Mouse (Mus musculus): ENCODE data around the gene Tacc3. TPM values are rescaled to one million over a fixed set of nuclear protein-coding genes. Genes with fewer than 3 reads are reported as not detected.

The Tacc3 gene
- polyA plus RNA-seq, 1 experiment, result 54.1 TPM

- H3K36me3 ChIP-seq (ENCODE audit: control insufficient read depth, insufficient read depth), result no peaks in the 10 kb centered on the region
- no peak overlapping the region for H3K4me2 ChIP-seq (ENCODE audit: low read depth)
- H3K27me3 ChIP-seq (ENCODE audit: control insufficient read depth, insufficient read depth, insufficient read length), result peaks cover 16% of the 10 kb centered on the region
- no peaks in the 10 kb centered on the region for H3K79me2 ChIP-seq (ENCODE audit: control insufficient read depth, insufficient read depth)
- no peak overlapping the region for H3ac ChIP-seq (ENCODE audit: control insufficient read depth, insufficient read length)
- no peak overlapping the region for H3K4me3 ChIP-seq
- TF ChIP-seq POLR2AphosphoS2 (IDR thresholded peaks at IDR 0.05; ENCODE audit: insufficient read length, low read depth) (no peak), TCF3 (IDR thresholded peaks at IDR 0.05; ENCODE audit: insufficient read length, low read depth) (no peak), E2F4 (IDR thresholded peaks at IDR 0.05; ENCODE audit: insufficient read depth) (no peak), USF1 (IDR thresholded peaks at IDR 0.05; ENCODE audit: low read depth) (no peak), MYOG (IDR thresholded peaks at IDR 0.05; ENCODE audit: control insufficient read depth in 1 of 3, insufficient read depth in 1 of 3, insufficient read length in 2 of 3, low read depth in 2 of 3) (no peak), POLR2A (IDR thresholded peaks at IDR 0.05; ENCODE audit: insufficient read length, low read depth) (no peak), REST (IDR thresholded peaks at IDR 0.05; ENCODE audit: insufficient read depth, insufficient read length) (no peak), TCF12 (IDR thresholded peaks at IDR 0.05; ENCODE audit: insufficient read depth, poor library complexity, severe bottlenecking) (no peak), MAX (IDR thresholded peaks at IDR 0.05; ENCODE audit: low read depth) (no peak), SRF (IDR thresholded peaks at IDR 0.05; ENCODE audit: control insufficient read depth, insufficient read length, low read depth) (no peak), CEBPB (IDR thresholded peaks at IDR 0.05; ENCODE audit: insufficient read depth, poor library complexity, severe bottlenecking) (no peak), MYOD1 (IDR thresholded peaks at IDR 0.05; ENCODE audit: control insufficient read depth in 1 of 3, insufficient read length in 2 of 3, low read depth in 2 of 3) (no peak)
Measured at GRCm38 (mm10) chr5:33687142-33687541, 29.2 kb downstream of the Tacc3 start.

GRCm38 (mm10) chr5:33688278-33689220 is 30.6 kb downstream of the Tacc3 start:
- no peak overlapping the region for H3K4me3 ChIP-seq

GRCm38 (mm10) chr5:33689221-33689844 is 31.4 kb downstream of the Tacc3 start:
- Histone ChIP-seq H3K4me2 (ENCODE audit: low read depth) (no peak overlapping the region), H3K79me2 (ENCODE audit: control insufficient read depth, insufficient read depth) (no peaks in the 10 kb centered on the region), H3K36me3 (ENCODE audit: control insufficient read depth, insufficient read depth) (no peaks in the 10 kb centered on the region), H3ac (ENCODE audit: control insufficient read depth, insufficient read length) (no peak overlapping the region), H3K27me3 (ENCODE audit: control insufficient read depth, insufficient read depth, insufficient read length) (peaks cover 21% of the 10 kb centered on the region), H3K4me3 (no peak overlapping the region)
- TF ChIP-seq CEBPB (IDR thresholded peaks at IDR 0.05; ENCODE audit: insufficient read depth, poor library complexity, severe bottlenecking) (no peak), MYOD1 (IDR thresholded peaks at IDR 0.05; ENCODE audit: control insufficient read depth in 1 of 3, insufficient read length in 2 of 3, low read depth in 2 of 3) (no peak), POLR2A (IDR thresholded peaks at IDR 0.05; ENCODE audit: insufficient read length, low read depth) (no peak), SRF (IDR thresholded peaks at IDR 0.05; ENCODE audit: control insufficient read depth, insufficient read length, low read depth) (no peak), USF1 (IDR thresholded peaks at IDR 0.05; ENCODE audit: low read depth) (no peak), MYOG (IDR thresholded peaks at IDR 0.05; ENCODE audit: control insufficient read depth in 1 of 3, insufficient read depth in 1 of 3, insufficient read length in 2 of 3, low read depth in 2 of 3) (no peak), MAX (IDR thresholded peaks at IDR 0.05; ENCODE audit: low read depth) (no peak), TCF12 (IDR thresholded peaks at IDR 0.05; ENCODE audit: insufficient read depth, poor library complexity, severe bottlenecking) (no peak), TCF3 (IDR thresholded peaks at IDR 0.05; ENCODE audit: insufficient read length, low read depth) (no peak), REST (IDR thresholded peaks at IDR 0.05; ENCODE audit: insufficient read depth, insufficient read length) (no peak), E2F4 (IDR thresholded peaks at IDR 0.05; ENCODE audit: insufficient read depth) (no peak), POLR2AphosphoS2 (IDR thresholded peaks at IDR 0.05; ENCODE audit: insufficient read length, low read depth) (no peak)

More at GRCm38 (mm10) chr5:33688278-33689220, 30.6 kb downstream of the Tacc3 start:
- no peak overlapping the region for H3K4me2 ChIP-seq (ENCODE audit: low read depth)
- H3K79me2 ChIP-seq (ENCODE audit: control insufficient read depth, insufficient read depth), result no peaks in the 10 kb centered on the region
- H3ac ChIP-seq (ENCODE audit: control insufficient read depth, insufficient read length), result no peak overlapping the region
- H3K27me3 ChIP-seq (ENCODE audit: control insufficient read depth, insufficient read depth, insufficient read length), result peaks cover 16% of the 10 kb centered on the region
- H3K36me3 ChIP-seq (ENCODE audit: control insufficient read depth, insufficient read depth), result no peaks in the 10 kb centered on the region
- TF ChIP-seq MYOG (IDR thresholded peaks at IDR 0.05; ENCODE audit: control insufficient read depth in 1 of 3, insufficient read depth in 1 of 3, insufficient read length in 2 of 3, low read depth in 2 of 3) (no peak), SRF (IDR thresholded peaks at IDR 0.05; ENCODE audit: control insufficient read depth, insufficient read length, low read depth) (no peak)

- H3K4me2 ChIP-seq (ENCODE audit: low read depth), result no peak overlapping the region
- no peaks in the 10 kb centered on the region for H3K79me2 ChIP-seq (ENCODE audit: control insufficient read depth, insufficient read depth)
- TF ChIP-seq POLR2AphosphoS2 (IDR thresholded peaks at IDR 0.05; ENCODE audit: insufficient read length, low read depth) (no peak), SRF (IDR thresholded peaks at IDR 0.05; ENCODE audit: control insufficient read depth, insufficient read length, low read depth) (no peak), CEBPB (IDR thresholded peaks at IDR 0.05; ENCODE audit: insufficient read depth, poor library complexity, severe bottlenecking) (no peak), REST (IDR thresholded peaks at IDR 0.05; ENCODE audit: insufficient read depth, insufficient read length) (no peak), MYOG (IDR thresholded peaks at IDR 0.05; ENCODE audit: control insufficient read depth in 1 of 3, insufficient read depth in 1 of 3, insufficient read length in 2 of 3, low read depth in 2 of 3) (no peak), TCF12 (IDR thresholded peaks at IDR 0.05; ENCODE audit: insufficient read depth, poor library complexity, severe bottlenecking) (no peak), USF1 (IDR thresholded peaks at IDR 0.05; ENCODE audit: low read depth) (no peak)
- H3ac ChIP-seq (ENCODE audit: control insufficient read depth, insufficient read length), result no peak overlapping the region
- H3K27me3 ChIP-seq (ENCODE audit: control insufficient read depth, insufficient read depth, insufficient read length), result peaks cover 24% of the 10 kb centered on the region
- no peak overlapping the region for H3K4me3 ChIP-seq
- no peaks in the 10 kb centered on the region for H3K36me3 ChIP-seq (ENCODE audit: control insufficient read depth, insufficient read depth)
Measured at GRCm38 (mm10) chr5:33689852-33690645, 32.1 kb downstream of the Tacc3 start.
